Mouse (Mus musculus): ENCODE measurements around the gene Hivep1. TPM values are rescaled to one million over a fixed set of nuclear protein-coding genes. Genes with fewer than 3 reads are reported as not detected.
A peak's percentile ranks its signal among the peaks of the same experiment; 100 is the strongest.

Hivep1 gene
- polyA plus RNA-seq, 1 experiment from 2014 or later = 9.7 TPM

GRCm38 (mm10) chr13:42119062-42119461, 67.2 kb downstream of the Hivep1 start:
- no peak for ATAC-seq (ENCODE audit: insufficient number of reproducible peaks, low FRiP score, low TSS enrichment, low read depth)
- Histone ChIP-seq H3K4me3 (replicated peaks) (no peak overlapping the region), H3K9me3 (replicated peaks) (no peaks in the 10 kb centered on the region), H3K4me1 (no peaks in the 10 kb centered on the region; the same call in 1 of the 2 replicates), H3K4me2 (replicated peaks) (no peak overlapping the region), H3K36me3 (no peaks in the 10 kb centered on the region), H3K27me3 (no peaks in the 10 kb centered on the region), H3K9ac (no peak overlapping the region), H3K27ac (replicated peaks) (no peak overlapping the region)
- 91% methylated on average over 2 of the region's 2 CpGs for WGBS

GRCm38 (mm10) chr13:42121106-42121776, 69.4 kb downstream of the Hivep1 start:
- 90% methylated on average over 5 of the region's 5 CpGs for WGBS
- H3K27me3 ChIP-seq = no peaks in the 10 kb centered on the region
- H3K4me3 ChIP-seq (replicated peaks) = no peak overlapping the region
- ATAC-seq (ENCODE audit: insufficient number of reproducible peaks, low FRiP score, low TSS enrichment, low read depth) = no peak
- H3K36me3 ChIP-seq = no peaks in the 10 kb centered on the region
- no peaks in the 10 kb centered on the region for H3K9me3 ChIP-seq (replicated peaks)
- H3K9ac ChIP-seq = no peak overlapping the region
- no peaks in the 10 kb centered on the region; the same call in 1 of the 2 replicates for H3K4me1 ChIP-seq
- H3K4me2 ChIP-seq (replicated peaks) = no peak overlapping the region
- H3K27ac ChIP-seq (replicated peaks) = no peak overlapping the region

GRCm38 (mm10) chr13:42121777-42122682, 70.2 kb downstream of the Hivep1 start:
- 61% methylated on average over 5 of the region's 5 CpGs for WGBS
- no peak overlapping the region for H3K4me3 ChIP-seq (replicated peaks)
- H3K9me3 ChIP-seq (replicated peaks) = no peaks in the 10 kb centered on the region
- no peak for ATAC-seq (ENCODE audit: insufficient number of reproducible peaks, low FRiP score, low TSS enrichment, low read depth)
- no peak overlapping the region for H3K27ac ChIP-seq (replicated peaks)
- no peaks in the 10 kb centered on the region; the same call in 1 of the 2 replicates for H3K4me1 ChIP-seq
- no peaks in the 10 kb centered on the region for H3K36me3 ChIP-seq
- no peaks in the 10 kb centered on the region for H3K27me3 ChIP-seq
- no peak overlapping the region for H3K4me2 ChIP-seq (replicated peaks)
- no peak overlapping the region for H3K9ac ChIP-seq

- ATAC-seq (ENCODE audit: insufficient number of reproducible peaks, low FRiP score, low TSS enrichment, low read depth) = no peak
- 64% methylated on average over 3 of the region's 3 CpGs for WGBS
Observed at GRCm38 (mm10) chr13:42144627-42145026, 92.8 kb downstream of the Hivep1 start.

GRCm38 (mm10) chr13:42149328-42150071, 97.7 kb downstream of the Hivep1 start:
- H3K27ac ChIP-seq (replicated peaks) = peak overlapping the region; percentile 30; the same call in 1 of the 2 replicates
- no peaks in the 10 kb centered on the region for H3K9me3 ChIP-seq (replicated peaks)
- H3K27me3 ChIP-seq = no peaks in the 10 kb centered on the region
- peaks cover 2% of the 10 kb centered on the region; the same call in 1 of the 2 replicates for H3K36me3 ChIP-seq
- peaks cover 15% of the 10 kb centered on the region for H3K4me1 ChIP-seq
- peak overlapping the region; percentile 6; the same call in 1 of the 2 replicates for H3K9ac ChIP-seq
- WGBS = 30% methylated on average over 9 of the region's 9 CpGs
- H3K4me3 ChIP-seq (replicated peaks) = no peak overlapping the region
- no peak overlapping the region for H3K4me2 ChIP-seq (replicated peaks)
- ATAC-seq (ENCODE audit: insufficient number of reproducible peaks, low FRiP score, low TSS enrichment, low read depth) = no peak

More at GRCm38 (mm10) chr13:42144627-42145026, 92.8 kb downstream of the Hivep1 start:
- H3K9me3 ChIP-seq (replicated peaks) = no peaks in the 10 kb centered on the region
- H3K4me3 ChIP-seq (replicated peaks) = no peak overlapping the region
- no peak overlapping the region for H3K27ac ChIP-seq (replicated peaks)
- no peaks in the 10 kb centered on the region for H3K27me3 ChIP-seq
- H3K36me3 ChIP-seq = no peaks in the 10 kb centered on the region
- no peak overlapping the region for H3K9ac ChIP-seq
- H3K4me1 ChIP-seq = peaks cover 4% of the 10 kb centered on the region; the same call in 1 of the 2 replicates
- no peak overlapping the region for H3K4me2 ChIP-seq (replicated peaks)

- no peaks in the 10 kb centered on the region for H3K27me3 ChIP-seq
- no peak overlapping the region for H3K4me2 ChIP-seq (replicated peaks)
- H3K9me3 ChIP-seq (replicated peaks) = no peaks in the 10 kb centered on the region
- H3K4me1 ChIP-seq = peaks cover 15% of the 10 kb centered on the region
- peaks cover 8% of the 10 kb centered on the region for H3K36me3 ChIP-seq
- H3K9ac ChIP-seq = no peak overlapping the region
- 27% methylated on average over 5 of the region's 5 CpGs for WGBS
- H3K4me3 ChIP-seq (replicated peaks) = no peak overlapping the region
- no peak for ATAC-seq (ENCODE audit: insufficient number of reproducible peaks, low FRiP score, low TSS enrichment, low read depth)
- peak overlapping the region; percentile 23; the same call in 1 of the 2 replicates for H3K27ac ChIP-seq (replicated peaks)
Observed at GRCm38 (mm10) chr13:42150072-42150450, 98.2 kb downstream of the Hivep1 start.

GRCm38 (mm10) chr13:42150462-42151127, 98.8 kb downstream of the Hivep1 start:
- 73% methylated on average over 9 of the region's 9 CpGs for WGBS

GRCm38 (mm10) chr13:42158259-42158658, 106.4 kb downstream of the Hivep1 start:
- ATAC-seq (ENCODE audit: insufficient number of reproducible peaks, low FRiP score, low TSS enrichment, low read depth) = no peak
- Histone ChIP-seq H3K4me3 (replicated peaks) (no peak overlapping the region), H3K9me3 (replicated peaks) (no peaks in the 10 kb centered on the region), H3K4me1 (no peaks in the 10 kb centered on the region), H3K9ac (no peak overlapping the region), H3K27ac (replicated peaks) (no peak overlapping the region), H3K4me2 (replicated peaks) (no peak overlapping the region), H3K27me3 (no peaks in the 10 kb centered on the region), H3K36me3 (peaks cover 38% of the 10 kb centered on the region)
- WGBS = 92% methylated on average over 14 of the region's 14 CpGs

More at GRCm38 (mm10) chr13:42150462-42151127, 98.8 kb downstream of the Hivep1 start:
- Histone ChIP-seq H3K27me3 (no peaks in the 10 kb centered on the region), H3K4me3 (replicated peaks) (no peak overlapping the region), H3K9me3 (replicated peaks) (no peaks in the 10 kb centered on the region), H3K27ac (replicated peaks) (peak overlapping the region; percentile 23; the same call in 1 of the 2 replicates), H3K4me1 (peaks cover 15% of the 10 kb centered on the region), H3K9ac (no peak overlapping the region), H3K4me2 (replicated peaks) (no peak overlapping the region), H3K36me3 (peaks cover 13% of the 10 kb centered on the region)
- ATAC-seq (ENCODE audit: insufficient number of reproducible peaks, low FRiP score, low TSS enrichment, low read depth) = 0 out of 2 replicates have a peak, but pooled peaks have one; percentile 29

- Histone ChIP-seq H3K9ac (no peak overlapping the region), H3K4me2 (replicated peaks) (no peak overlapping the region), H3K27ac (replicated peaks) (0 out of 2 replicates have a peak overlapping the region, but pooled peaks have one; percentile 17), H3K27me3 (no peaks in the 10 kb centered on the region), H3K36me3 (peaks cover 35% of the 10 kb centered on the region), H3K4me1 (no peaks in the 10 kb centered on the region), H3K9me3 (replicated peaks) (no peaks in the 10 kb centered on the region), H3K4me3 (replicated peaks) (no peak overlapping the region)
- ATAC-seq (ENCODE audit: insufficient number of reproducible peaks, low FRiP score, low TSS enrichment, low read depth) = no peak
- 58% methylated on average over 14 of the region's 14 CpGs for WGBS
Observed at GRCm38 (mm10) chr13:42159416-42160185, 107.8 kb downstream of the Hivep1 start.

GRCm38 (mm10) chr13:42170802-42171201, 119.0 kb downstream of the Hivep1 start:
- H3K4me3 ChIP-seq (replicated peaks) = no peak overlapping the region
- H3K9me3 ChIP-seq (replicated peaks) = no peaks in the 10 kb centered on the region
- 91% methylated on average over 1 of the region's 1 CpGs for WGBS
- H3K27ac ChIP-seq (replicated peaks) = no peak overlapping the region; the same call in 1 of the 2 replicates
- H3K27me3 ChIP-seq = no peaks in the 10 kb centered on the region
- no peak overlapping the region for H3K4me2 ChIP-seq (replicated peaks)
- no peaks in the 10 kb centered on the region for H3K4me1 ChIP-seq
- H3K9ac ChIP-seq = no peak overlapping the region
- no peak for ATAC-seq (ENCODE audit: insufficient number of reproducible peaks, low FRiP score, low TSS enrichment, low read depth)
- H3K36me3 ChIP-seq = 0 out of 2 replicates have a peak, but pooled peaks cover 10% of the 10 kb centered on the region

Measured in embryonic facial prominence, embryonic 15.5 days (tissue).